Mouse (Mus musculus) testis, adult 2 months (tissue): ENCODE measurements around the gene Arid3c.

Experiments used
- CTCF ChIP-seq: fragments of 200-500 bp; IDR thresholded peaks from 2 replicates; pipeline ENCODE4 v1.5.1; 2012; ENCODE audit warnings: low read depth, mild to moderate bottlenecking, inconsistent platforms, low read length, moderate library complexity; ENCODE audit not compliant: control insufficient read depth, insufficient read depth, insufficient replicate concordance
- POLR2A ChIP-seq: fragments of 200-500 bp; IDR thresholded peaks from 2 replicates; pipeline ENCODE4 v1.6.1; 2012; ENCODE audit warnings: low read depth, mild to moderate bottlenecking, inconsistent platforms, low read length, moderate library complexity; ENCODE audit not compliant: control insufficient read depth

GRCm38 (mm10) chr4:41760288-41760721 is 29.4 kb upstream of the Arid3c start:
- TF ChIP-seq CTCF = no peak
- peak; percentile 55; the same call in 1 of the 2 replicates for TF ChIP-seq POLR2A
